Mouse (Mus musculus) bone marrow, adult 2 months (tissue): ENCODE results near the gene Dnajc1.

Experiments
- CTCF ChIP-seq: fragments of 200-500 bp; IDR thresholded peaks from 2 replicates; pipeline ENCODE4 v1.5.1; 2011; ENCODE audit warnings: low read length, control low read depth; ENCODE audit not compliant: control insufficient read depth, insufficient read depth
- POLR2A ChIP-seq: fragments of 200-500 bp; IDR thresholded peaks from 2 replicates; pipeline ENCODE4 v1.6.1; 2011; ENCODE audit warnings: low read depth, mild to moderate bottlenecking, control low read depth, low read length, borderline replicate concordance; ENCODE audit not compliant: control insufficient read depth

GRCm38 (mm10) chr2:18156131-18156530, 236.5 kb downstream of the Dnajc1 start:
- TF ChIP-seq CTCF (no peak), POLR2A (no peak)
